Mouse (Mus musculus): ENCODE results near the gene Mtus2. TPM values are rescaled to one million over a fixed set of nuclear protein-coding genes. Genes with fewer than 3 reads are reported as not detected.

Mtus2 gene
- total RNA-seq, 2 experiments from 2014 or later = 38.4 to 42.0 TPM

DNA sequence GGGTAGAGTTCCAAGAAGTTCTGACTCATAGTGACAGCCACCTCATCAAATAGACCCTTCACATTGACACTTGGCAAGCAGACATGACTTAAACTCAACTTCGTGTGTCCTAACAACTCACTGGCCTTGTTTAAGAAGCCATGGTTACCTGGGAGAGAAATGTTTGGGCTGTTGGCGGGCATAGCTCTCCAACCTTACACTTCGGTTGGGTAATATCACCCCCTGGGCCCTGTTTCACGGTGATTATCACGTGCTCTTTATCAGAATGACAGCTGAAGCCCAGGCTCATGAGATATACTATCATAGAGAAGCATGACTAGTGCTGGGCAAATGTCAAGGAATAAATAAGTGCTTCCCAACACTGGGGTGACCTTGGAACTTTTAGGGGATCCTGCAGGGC, 323.2 kb downstream of the Mtus2 start:
- no peak for TF ChIP-seq CTCF (IDR thresholded peaks at IDR 0.05)
- no peak overlapping the region; the same call in 1 of the 2 replicates for H3K27ac ChIP-seq
- no peak overlapping the region for H3K4me3 ChIP-seq
- DNase-seq (ENCODE audit: extremely low spot score in 1 of 2, low spot score in 2 of 2) = no peak
- intact Hi-C loops (cut with DNase I) = no loop called here

DNA sequence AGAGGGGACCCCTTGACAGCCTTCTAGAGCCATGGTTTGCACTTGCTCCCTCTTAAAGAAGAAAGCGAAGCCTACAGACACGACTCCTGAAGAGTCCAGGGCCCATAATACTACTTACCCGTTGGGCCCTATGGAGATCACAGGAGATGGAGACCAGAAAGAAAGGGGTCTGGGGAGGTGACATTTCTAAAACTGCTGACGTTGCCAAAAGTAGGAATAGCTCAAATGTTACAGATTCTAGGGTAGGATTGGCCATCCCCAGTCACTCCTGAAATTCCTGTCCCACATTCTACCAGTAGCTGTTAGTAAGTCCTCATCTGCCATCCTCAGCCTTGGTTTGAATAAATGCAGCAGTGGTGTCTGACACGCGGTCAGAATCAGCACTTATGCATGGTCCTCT, 325.0 kb downstream of the Mtus2 start:
- no peak overlapping the region for H3K4me3 ChIP-seq
- intact Hi-C loops (cut with DNase I) = no loop called here

DNA sequence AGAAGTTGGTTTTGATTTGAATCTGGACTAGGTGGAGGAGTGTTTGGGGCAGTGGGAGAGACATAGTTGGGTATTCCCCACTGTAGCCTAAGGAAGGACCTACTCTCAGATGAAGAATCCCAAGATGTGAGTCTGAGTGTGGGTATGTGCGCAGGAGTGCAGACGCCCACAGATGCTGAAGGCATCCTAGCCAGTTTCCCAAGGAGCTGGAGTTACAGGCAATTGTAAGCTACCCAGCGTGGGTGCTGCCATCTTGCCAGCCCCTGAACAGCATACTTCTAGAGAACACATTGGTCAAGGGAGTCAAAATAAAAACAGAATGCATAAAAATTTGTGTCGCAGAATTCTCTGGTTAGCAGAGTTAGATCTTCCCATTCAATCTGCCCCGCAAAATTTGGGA, 325.5 kb downstream of the Mtus2 start:
- peak overlapping the region; percentile 50; the same call in 1 of the 2 replicates for H3K27ac ChIP-seq
- peak in 1 of 2 experiments; percentile 34 for DNase-seq (ENCODE audit: extremely low spot score in 1 of 2, low spot score in 2 of 2)
- intact Hi-C loops (cut with DNase I) = no loop called here
- no peak overlapping the region for H3K4me3 ChIP-seq
- TF ChIP-seq CTCF (IDR thresholded peaks at IDR 0.05) = no peak

More for the DNA sequence above, 325.0 kb downstream of the Mtus2 start:
- no peak for DNase-seq (ENCODE audit: extremely low spot score in 1 of 2, low spot score in 2 of 2)
- H3K27ac ChIP-seq = peak overlapping the region; percentile 40
- TF ChIP-seq CTCF (IDR thresholded peaks at IDR 0.05) = no peak

DNA sequence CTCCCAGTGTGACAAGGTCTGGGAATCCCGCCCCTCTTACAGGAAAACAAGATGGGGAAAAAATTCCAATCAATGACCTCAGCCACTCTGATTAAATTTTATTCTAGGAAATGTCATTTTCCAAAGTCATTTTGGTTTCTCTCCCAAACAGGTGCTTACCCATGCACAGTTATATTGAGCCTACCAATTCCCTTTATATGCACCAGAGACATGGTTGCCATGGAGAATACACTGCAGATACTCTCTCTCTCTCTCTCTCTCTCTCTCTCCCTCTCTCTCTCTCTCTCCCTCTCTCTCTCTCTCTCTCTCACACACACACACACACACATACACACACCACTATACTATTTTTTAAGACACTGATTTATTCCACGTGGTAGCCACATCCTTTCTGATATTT, 326.1 kb downstream of the Mtus2 start:
- Histone ChIP-seq H3K27ac (peak overlapping the region; percentile 50; the same call in 1 of the 2 replicates), H3K4me3 (no peak overlapping the region)
- no peak for TF ChIP-seq CTCF (IDR thresholded peaks at IDR 0.05)
- DNase-seq (ENCODE audit: extremely low spot score in 1 of 2, low spot score in 2 of 2) = no peak
- intact Hi-C loops (cut with DNase I) = no loop called here

DNA sequence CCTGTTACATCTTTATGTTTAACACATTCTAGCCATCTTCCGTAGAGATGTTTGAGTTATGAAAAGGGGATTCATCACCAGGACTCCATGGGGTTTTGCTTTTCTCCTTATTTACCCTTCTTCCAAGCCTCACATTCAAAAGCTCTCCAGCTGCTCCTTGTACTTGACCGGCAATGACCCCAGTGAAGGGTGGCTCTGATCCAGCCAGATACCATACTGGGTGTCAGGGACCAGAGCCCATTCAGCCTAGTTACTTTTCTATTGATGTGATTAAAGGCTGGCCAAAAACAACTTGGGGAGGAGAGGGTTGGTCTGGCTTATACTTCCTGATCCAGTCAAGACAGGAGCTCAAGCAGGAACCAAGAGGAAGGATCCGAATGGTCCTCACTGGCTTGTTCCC, 326.5 kb downstream of the Mtus2 start:
- H3K27ac ChIP-seq = no peak overlapping the region
- no peak for DNase-seq (ENCODE audit: extremely low spot score in 1 of 2, low spot score in 2 of 2)
- H3K4me3 ChIP-seq = no peak overlapping the region
- intact Hi-C loops (cut with DNase I) = no loop called here
- no peak for TF ChIP-seq CTCF (IDR thresholded peaks at IDR 0.05)

DNA sequence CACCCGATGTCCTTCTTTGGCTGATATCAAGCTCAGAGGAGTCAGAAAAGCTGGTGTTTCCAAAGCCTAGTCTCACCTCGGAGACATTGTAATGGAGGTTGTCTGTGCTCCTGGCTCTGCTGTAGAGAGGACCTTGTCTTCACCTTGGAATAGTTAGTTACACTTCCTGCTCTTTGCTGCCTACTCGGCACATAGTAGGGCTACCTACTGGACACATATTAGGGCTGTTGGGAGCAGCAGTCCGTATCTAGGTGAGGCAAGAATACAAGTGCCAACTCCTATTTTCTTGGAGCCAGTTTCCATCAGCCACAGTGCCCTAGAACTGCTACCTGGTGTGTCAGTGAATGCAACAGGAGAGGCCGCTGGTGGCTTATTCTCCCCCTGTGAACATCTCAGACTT, 330.4 kb downstream of the Mtus2 start:
- DNase-seq (ENCODE audit: extremely low spot score in 1 of 2, low spot score in 2 of 2) = no peak
- Histone ChIP-seq H3K4me3 (no peak overlapping the region), H3K27ac (no peak overlapping the region)
- intact Hi-C loops (cut with DNase I) = no loop called here
- TF ChIP-seq CTCF (IDR thresholded peaks at IDR 0.05) = no peak

DNA sequence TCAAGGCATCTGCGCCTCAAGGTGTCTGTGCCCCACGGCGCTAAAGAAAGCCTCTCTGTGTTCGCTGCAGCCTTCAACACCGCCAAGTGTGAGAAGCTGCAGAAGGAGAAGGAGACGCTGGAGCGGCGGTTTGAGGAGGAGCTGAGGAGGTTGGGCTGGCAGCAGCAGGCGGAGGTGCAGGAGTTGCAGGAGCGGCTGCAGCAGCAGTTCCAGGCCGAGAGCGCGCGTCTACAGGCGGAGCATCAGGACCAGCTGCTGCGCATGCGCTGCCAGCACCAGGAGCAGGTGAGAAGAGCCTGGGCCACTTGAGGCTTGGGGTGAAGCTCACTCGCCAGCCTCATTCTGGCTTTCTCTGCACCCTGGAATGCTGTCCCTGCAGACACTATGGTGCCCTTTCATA, 331.7 kb downstream of the Mtus2 start:
- Histone ChIP-seq H3K4me3 (no peak overlapping the region), H3K27ac (no peak overlapping the region)
- no peak for TF ChIP-seq CTCF (IDR thresholded peaks at IDR 0.05)
- DNase-seq (ENCODE audit: extremely low spot score in 1 of 2, low spot score in 2 of 2) = no peak
- intact Hi-C loops (cut with DNase I) = no loop called here

DNA sequence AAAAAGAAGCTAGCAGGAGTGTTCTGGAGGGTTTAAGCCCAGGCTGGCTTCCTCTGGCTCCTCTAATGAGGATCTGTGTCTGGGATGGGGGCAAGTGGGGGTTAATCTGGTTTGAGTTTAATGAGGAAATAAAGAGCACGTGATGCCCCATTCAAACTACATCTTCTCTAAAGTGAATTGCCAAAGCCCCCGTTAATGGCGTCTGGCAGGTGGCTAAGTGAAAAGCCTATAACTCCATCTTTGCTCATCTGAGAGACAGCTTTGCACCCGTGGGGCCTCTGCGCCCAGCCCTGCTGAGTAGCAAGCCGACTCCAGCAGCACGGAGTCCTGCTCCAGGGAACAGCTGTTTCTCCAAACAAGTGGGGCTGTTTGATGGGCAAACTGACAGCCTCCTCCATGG, 332.8 kb downstream of the Mtus2 start:
- no peak overlapping the region for H3K27ac ChIP-seq
- DNase-seq (ENCODE audit: extremely low spot score in 1 of 2, low spot score in 2 of 2) = no peak
- intact Hi-C loops (cut with DNase I) = no loop called here

DNA sequence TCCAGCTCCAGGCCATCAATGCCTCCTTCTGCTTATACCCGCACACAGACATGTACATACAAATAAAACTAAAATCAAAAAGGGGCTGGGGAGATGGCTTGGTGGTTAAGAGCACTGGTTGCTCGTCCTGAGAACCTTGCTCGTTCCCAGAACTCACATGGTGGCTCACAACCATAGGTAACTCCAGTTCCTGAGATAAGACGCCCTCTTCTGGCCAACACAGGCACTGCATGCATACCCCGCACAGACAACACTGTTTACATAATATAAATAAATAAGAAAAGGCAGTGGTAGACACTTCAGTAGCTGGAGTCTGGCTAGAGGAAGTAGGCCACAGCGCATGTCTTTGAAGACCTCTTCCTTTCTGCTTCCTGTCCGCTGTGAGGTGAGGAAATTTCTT, 335.7 kb downstream of the Mtus2 start:
- H3K4me3 ChIP-seq = no peak overlapping the region
- intact Hi-C loops (cut with DNase I) = no loop called here
- H3K27ac ChIP-seq = no peak overlapping the region
- TF ChIP-seq CTCF (IDR thresholded peaks at IDR 0.05) = peak; percentile 4; the same call in 1 of the 2 replicates
- no peak for DNase-seq (ENCODE audit: extremely low spot score in 1 of 2, low spot score in 2 of 2)

More for the DNA sequence above, 332.8 kb downstream of the Mtus2 start:
- TF ChIP-seq CTCF (IDR thresholded peaks at IDR 0.05) = no peak
- no peak overlapping the region for H3K4me3 ChIP-seq

DNA sequence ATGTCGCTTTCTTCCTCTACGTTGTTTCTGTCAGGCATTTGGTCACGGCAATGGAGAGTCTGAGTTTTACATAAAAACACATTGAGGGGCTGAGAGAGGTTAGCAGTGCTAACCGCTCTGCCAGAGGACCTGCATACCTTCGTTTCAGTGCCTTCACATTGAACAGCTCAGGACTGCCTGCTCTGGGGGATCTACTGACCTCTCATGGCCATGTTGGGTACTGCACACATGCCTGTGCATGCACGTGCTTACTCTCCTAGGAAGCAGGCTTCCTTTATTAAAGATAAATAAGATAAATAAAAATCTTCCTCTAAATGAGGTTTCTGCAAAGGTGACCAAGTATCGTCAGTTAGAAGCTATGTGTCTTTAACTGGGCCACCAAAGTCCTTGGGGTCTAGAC, 336.2 kb downstream of the Mtus2 start:
- no peak overlapping the region for H3K27ac ChIP-seq
- DNase-seq (ENCODE audit: extremely low spot score in 1 of 2, low spot score in 2 of 2) = peak in 1 of 2 experiments; percentile 41
- intact Hi-C loops (cut with DNase I) = no loop called here
- H3K4me3 ChIP-seq = no peak overlapping the region
- TF ChIP-seq CTCF (IDR thresholded peaks at IDR 0.05) = peak; percentile 58

DNA sequence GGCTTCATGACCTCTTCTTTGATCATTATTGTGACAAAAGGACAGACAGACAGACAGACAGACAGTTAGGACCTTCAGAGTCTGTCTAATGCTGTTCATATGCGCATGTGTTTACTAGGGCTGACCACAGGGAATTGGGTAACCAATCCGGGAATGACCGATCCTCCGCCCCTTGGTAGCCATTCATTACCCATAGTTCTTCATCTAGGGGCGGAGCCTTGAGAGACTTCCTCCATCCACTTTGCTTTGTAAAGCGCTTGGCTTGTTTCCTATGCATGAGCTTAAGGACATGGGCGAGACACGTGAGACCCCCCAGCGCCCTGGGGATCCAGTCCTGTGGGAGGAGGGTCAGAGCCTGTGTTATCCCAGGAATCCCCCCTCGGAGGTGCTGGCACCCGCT, 345.8 kb downstream of the Mtus2 start:
- no peak for DNase-seq (ENCODE audit: extremely low spot score in 1 of 2, low spot score in 2 of 2)
- no peak for TF ChIP-seq CTCF (IDR thresholded peaks at IDR 0.05)
- no peak overlapping the region for H3K4me3 ChIP-seq
- intact Hi-C loops (cut with DNase I) = no loop called here
- no peak overlapping the region for H3K27ac ChIP-seq

DNA sequence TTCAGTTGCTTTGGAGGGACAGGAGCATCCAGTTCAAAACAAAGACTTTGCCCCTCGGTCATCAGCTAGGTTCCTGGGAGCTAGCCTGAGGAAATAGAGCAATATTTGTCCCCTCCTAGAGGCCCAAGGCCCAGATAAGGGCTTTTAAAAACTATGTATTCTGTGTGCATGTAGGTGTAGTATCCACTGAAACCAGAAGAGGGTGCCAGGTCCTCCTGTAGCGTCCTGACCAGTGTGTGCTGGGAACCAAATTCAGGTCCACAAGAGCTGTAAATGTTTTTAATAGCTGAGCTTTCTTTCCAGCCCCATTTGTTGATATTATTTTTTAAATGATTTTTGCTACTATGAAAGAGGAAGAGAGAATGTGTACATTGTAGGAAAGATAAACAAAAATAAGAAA, 347.0 kb downstream of the Mtus2 start:
- intact Hi-C loops (cut with DNase I) = no loop called here
- TF ChIP-seq CTCF (IDR thresholded peaks at IDR 0.05) = no peak; the same call in 1 of the 2 replicates
- H3K27ac ChIP-seq = no peak overlapping the region
- no peak for DNase-seq (ENCODE audit: extremely low spot score in 1 of 2, low spot score in 2 of 2)
- no peak overlapping the region for H3K4me3 ChIP-seq

DNA sequence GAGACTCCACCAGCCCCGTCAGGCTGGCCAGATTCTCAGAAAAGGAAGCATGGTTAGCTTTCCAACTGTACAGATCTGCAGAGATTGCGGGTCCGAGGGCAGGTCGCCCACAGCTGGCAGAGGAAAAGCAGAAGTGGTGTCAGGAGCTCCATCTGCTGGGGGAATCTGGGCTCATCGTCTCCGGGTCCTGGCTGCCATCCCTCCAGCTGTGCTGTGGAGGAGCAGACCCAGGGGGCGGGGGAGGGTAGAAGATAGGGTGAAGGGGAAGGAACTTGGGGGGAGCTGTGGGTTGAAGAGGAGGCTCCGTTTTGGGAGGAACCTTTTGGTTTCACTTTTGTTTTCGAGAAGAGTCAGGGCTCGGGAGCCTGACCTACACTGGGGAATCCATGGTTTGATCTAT, 353.7 kb downstream of the Mtus2 start:
- no peak overlapping the region for H3K27ac ChIP-seq
- H3K4me3 ChIP-seq = no peak overlapping the region
- intact Hi-C loops (cut with DNase I) = no loop called here
- no peak; the same call in 1 of the 2 replicates for TF ChIP-seq CTCF (IDR thresholded peaks at IDR 0.05)
- no peak for DNase-seq (ENCODE audit: extremely low spot score in 1 of 2, low spot score in 2 of 2)
